Mouse (Mus musculus) granulocyte monocyte progenitor cell, adult 5-6 weeks (primary cell): ENCODE measurements around the gene Zfp61. TPM values are rescaled to one million over a fixed set of nuclear protein-coding genes. Genes with fewer than 3 reads are reported as not detected.
A peak's percentile ranks its signal among the peaks of the same experiment; 100 is the strongest.
"Not testable (repeated sequence)": the region's sequence is repeated elsewhere in the genome, so short reads cannot be mapped to it uniquely, and the experiment has no call there.

Source experiments
- ATAC-seq: replicated peaks from 2 replicates; pipeline ENCODE4 v1.8.0; 2016; ENCODE audit warnings: mild to moderate bottlenecking, moderate TSS enrichment, inconsistent platforms; ENCODE audit not compliant: poor library complexity, severe bottlenecking
- total RNA-seq, 2 experiments: library from RNA; stranded (forward) in 1 of 2; stranded (reverse) in 1 of 2; fragments of 200-712, 200-1000 nt in 1 of 2; fragments of >200 nt in 1 of 2; fragmentation: Nextera tagmentation in 1 of 2; gene quantifications; 2 replicates each; pipeline ENCODE4 v1.2.3; 2014 to 2017

The Zfp61 gene
- total RNA-seq, 2 experiments from 2014 or later: 16.5 to 27.7 TPM

- no peak for ATAC-seq
These were observed 2.4 kb downstream of the Zfp61 start for GRCm38 (mm10) chr7:24298635-24298972.

- ATAC-seq: no peak
These were observed 3.5 kb downstream of the Zfp61 start for GRCm38 (mm10) chr7:24297361-24298095.

- no peak for ATAC-seq
These were observed 4.6 kb downstream of the Zfp61 start for GRCm38 (mm10) chr7:24296386-24296785.

GRCm38 (mm10) chr7:24295376-24295775 is 5.7 kb downstream of the Zfp61 start:
- no peak for ATAC-seq

- ATAC-seq: no peak
These were observed 6.3 kb downstream of the Zfp61 start for GRCm38 (mm10) chr7:24294763-24295162.

- ATAC-seq: no peak
These were observed 7.8 kb downstream of the Zfp61 start for GRCm38 (mm10) chr7:24293061-24293851.

- ATAC-seq: no peak
These were observed 9.5 kb downstream of the Zfp61 start for GRCm38 (mm10) chr7:24291387-24292090.

GRCm38 (mm10) chr7:24290106-24290693 is 10.8 kb downstream of the Zfp61 start:
- ATAC-seq: no peak

- no peak for ATAC-seq
These were observed 12.5 kb downstream of the Zfp61 start for GRCm38 (mm10) chr7:24288512-24288911.

GRCm38 (mm10) chr7:24287670-24288069 is 13.4 kb downstream of the Zfp61 start:
- ATAC-seq: no peak

GRCm38 (mm10) chr7:24286916-24287315 is 14.1 kb downstream of the Zfp61 start:
- ATAC-seq: no peak

- peak; percentile 42 for ATAC-seq
These were observed 14.9 kb downstream of the Zfp61 start for GRCm38 (mm10) chr7:24286090-24286489.

GRCm38 (mm10) chr7:24280858-24281145 is 20.2 kb downstream of the Zfp61 start:
- no peak for ATAC-seq

GRCm38 (mm10) chr7:24280031-24280857 is 20.8 kb downstream of the Zfp61 start:
- no peak for ATAC-seq

- ATAC-seq: not testable (repeated sequence)
These were observed 22.3 kb downstream of the Zfp61 start for GRCm38 (mm10) chr7:24278771-24279170.

GRCm38 (mm10) chr7:24274456-24274855 is 26.6 kb downstream of the Zfp61 start:
- no peak for ATAC-seq

GRCm38 (mm10) chr7:24271191-24271590 is 29.8 kb downstream of the Zfp61 start:
- ATAC-seq: no peak

GRCm38 (mm10) chr7:24270288-24270672 is 30.8 kb downstream of the Zfp61 start, which contains the start of gene Zfp93:
Gene Zfp93 (plus strand): TSS chr7:24270420.
- peak; percentile 98 for ATAC-seq

GRCm38 (mm10) chr7:24269667-24270287 is 31.3 kb downstream of the Zfp61 start:
- ATAC-seq: no peak; the same call in 1 of the 2 replicates

GRCm38 (mm10) chr7:24269256-24269655 is 31.8 kb downstream of the Zfp61 start:
- ATAC-seq: no peak
